Mouse (Mus musculus) megakaryocyte-erythroid progenitor cell, adult 5-6 weeks (primary cell): ENCODE results near the gene Gfi1b. TPM values are rescaled to one million over a fixed set of nuclear protein-coding genes. Genes with fewer than 3 reads are reported as not detected.
A peak's percentile ranks its signal among the peaks of the same experiment; 100 is the strongest.

Experiments used
- ATAC-seq: replicated peaks from 2 replicates; pipeline ENCODE4 v1.8.0; 2016; ENCODE audit warnings: mild to moderate bottlenecking, inconsistent platforms; ENCODE audit not compliant: severe bottlenecking, poor library complexity, low FRiP score, low TSS enrichment
- total RNA-seq, 2 experiments: library from RNA; stranded (forward) in 1 of 2; stranded (reverse) in 1 of 2; fragments of 200-1000, 215-1000 nt in 1 of 2; fragments of >200 nt in 1 of 2; fragmentation: Nextera tagmentation in 1 of 2; gene quantifications; 2 replicates each; pipeline ENCODE4 v1.2.3; 2014 to 2017

Gfi1b gene
- total RNA-seq, 2 experiments from 2014 or later: 113 to 331 TPM

DNA sequence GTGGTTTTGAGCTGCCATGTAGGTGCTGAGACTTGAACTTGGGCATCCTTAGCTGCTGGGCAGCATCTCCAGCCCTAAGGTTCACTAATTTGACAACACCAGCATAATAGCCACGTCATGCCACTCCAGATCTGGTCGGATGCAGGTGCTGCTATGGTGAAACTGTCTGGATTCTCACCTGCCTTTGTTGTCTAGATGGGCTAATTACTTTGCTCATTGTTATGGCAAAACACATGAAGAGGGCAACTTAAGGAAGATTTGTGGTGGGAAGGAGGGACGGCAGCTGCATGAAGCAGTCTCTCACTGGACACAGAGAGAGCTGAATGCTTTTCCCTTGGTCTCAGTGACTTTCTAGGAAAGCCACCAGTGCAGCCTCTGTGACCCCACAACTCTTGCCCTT is 4.3 kb upstream of the Gfi1b start:
- ATAC-seq: no peak

- ATAC-seq: no peak
Observed at GRCm38 (mm10) chr2:28624870-28625269, 3.1 kb upstream of the Gfi1b start.

GRCm38 (mm10) chr2:28622521-28623124 is 841 bp upstream of the Gfi1b start:
- peak; percentile 53 for ATAC-seq

DNA sequence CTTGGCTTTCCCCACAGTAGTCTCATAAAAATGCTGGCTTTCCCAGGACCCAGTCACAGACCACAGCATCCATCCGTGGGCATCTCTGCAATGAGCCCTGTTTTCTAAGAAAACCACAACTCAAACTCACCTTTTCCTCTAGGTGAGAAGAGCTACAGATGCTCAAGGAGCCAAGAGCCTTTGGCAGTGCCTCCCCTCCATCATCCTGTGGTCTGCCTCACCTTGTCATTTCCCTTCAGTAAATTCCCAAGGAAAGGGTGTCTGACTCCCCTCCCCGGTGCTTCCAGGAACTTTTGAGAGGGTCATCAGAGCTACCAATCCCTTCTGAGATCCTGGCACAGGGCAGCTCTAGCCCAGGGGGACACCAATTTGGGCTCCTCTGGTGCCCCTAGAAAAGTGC is 671 bp downstream of the Gfi1b start:
- ATAC-seq: no peak

DNA sequence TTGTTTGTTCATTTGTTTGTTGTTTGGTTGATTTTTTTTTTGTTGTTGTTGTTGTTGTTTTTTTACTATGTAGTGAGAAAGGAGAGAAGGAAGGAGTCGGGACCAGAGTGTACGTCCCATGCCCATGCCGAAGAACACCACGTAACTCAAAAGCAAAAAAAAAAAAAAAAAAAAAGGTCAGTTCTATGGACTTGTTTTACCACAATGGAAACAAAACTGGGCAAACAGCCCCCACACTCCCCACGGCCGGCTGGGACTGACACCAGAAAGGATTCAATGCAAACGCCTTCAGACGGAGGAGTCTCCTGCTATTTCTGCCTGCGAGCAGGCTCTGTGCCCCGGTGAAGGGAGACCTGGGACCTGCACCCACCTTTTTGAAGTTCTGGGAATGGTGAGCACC is 1.3 kb downstream of the Gfi1b start:
- ATAC-seq: no peak

DNA sequence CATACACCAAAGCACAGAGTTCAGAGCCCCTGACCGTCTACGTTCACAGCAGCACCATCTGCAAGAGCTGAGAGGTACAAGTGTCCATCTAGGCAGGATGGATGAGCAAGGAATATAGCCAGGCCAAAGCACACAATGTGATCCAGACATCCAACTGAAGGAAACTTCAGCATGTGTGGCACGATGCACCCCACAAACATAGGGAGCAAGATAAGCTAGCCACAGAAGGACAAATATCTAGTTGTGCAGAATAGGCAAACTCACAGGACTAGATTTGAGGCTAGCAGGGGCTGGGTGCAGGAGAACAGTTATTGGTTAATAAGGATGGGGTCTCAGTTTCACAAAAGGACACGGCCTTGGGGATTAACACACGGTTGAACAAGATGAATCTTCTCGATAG is 2.4 kb downstream of the Gfi1b start:
- no peak for ATAC-seq

DNA sequence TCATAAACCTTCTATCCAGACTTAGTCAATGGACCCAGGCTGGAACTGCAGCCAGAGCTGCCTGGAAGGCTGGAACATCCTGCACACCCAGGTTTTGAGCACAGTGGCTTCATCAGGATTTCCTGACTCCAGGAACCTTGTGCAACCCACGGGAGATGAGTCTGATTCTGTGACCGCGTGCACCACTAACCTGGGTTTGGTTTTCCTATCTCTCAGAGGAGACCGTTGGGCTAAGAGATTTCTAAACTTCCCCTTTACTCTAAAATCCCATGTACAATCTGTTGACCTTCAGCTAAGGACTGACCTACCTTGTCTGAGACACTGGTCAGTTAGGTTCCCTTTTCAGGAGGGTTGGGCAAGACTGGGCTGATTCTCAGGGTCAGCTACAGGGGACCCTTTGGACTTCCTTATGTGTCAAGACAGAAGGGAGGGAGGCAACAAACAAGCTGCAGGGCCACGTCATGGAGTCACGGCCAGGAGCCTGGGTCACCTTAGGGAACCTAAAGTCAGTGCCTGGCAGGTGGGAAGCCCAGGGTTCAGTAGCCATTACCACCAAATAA is 2.9 kb downstream of the Gfi1b start:
- ATAC-seq: no peak

GRCm38 (mm10) chr2:28617498-28618486 is 4.0 kb downstream of the Gfi1b start:
- ATAC-seq: no peak

DNA sequence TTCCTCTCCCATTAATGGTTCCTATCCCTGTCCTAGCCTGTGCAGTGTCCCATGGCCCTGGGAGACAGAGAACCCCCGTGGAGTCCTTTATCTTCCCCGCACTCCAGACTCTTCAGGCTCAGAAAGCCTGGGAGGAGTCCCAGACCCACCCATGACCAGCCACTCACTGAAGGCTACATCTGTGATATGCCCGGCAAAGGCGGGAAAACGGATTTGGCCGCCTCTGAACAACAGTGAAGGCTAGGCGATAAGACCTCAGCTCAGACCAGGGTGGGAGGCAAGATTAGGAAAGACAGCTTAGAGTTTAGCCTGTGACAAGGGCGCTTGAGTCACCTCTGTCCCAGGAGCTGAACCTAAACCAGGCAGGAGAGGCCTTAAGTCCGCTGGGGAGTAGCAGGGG is 4.9 kb downstream of the Gfi1b start:
- ATAC-seq: peak; percentile 69

DNA sequence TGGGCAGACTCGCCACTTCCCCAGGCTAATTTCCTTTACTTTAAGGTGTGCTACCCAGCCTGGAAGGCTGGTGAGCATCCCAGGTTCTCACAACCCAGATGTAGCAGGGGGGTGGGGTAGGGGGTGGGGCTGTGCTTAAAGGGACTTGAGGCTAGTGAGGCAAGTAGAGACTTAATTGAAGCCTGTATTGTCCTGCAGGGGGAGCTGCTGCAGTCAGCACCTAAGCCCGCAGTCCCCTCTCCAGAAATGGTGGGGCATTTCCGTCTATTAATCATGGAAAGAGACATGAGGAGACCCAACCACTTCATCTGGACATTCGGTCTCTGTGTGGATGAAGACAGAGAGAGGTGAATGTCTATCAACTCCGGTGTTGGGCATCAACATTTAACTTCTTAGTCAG is 5.4 kb downstream of the Gfi1b start:
- ATAC-seq: no peak

- no peak for ATAC-seq
Observed at GRCm38 (mm10) chr2:28613599-28613998, 8.2 kb downstream of the Gfi1b start.

- ATAC-seq: no peak
Observed at GRCm38 (mm10) chr2:28612436-28613063, 9.2 kb downstream of the Gfi1b start.

GRCm38 (mm10) chr2:28611407-28611787 is 10.4 kb downstream of the Gfi1b start:
- no peak for ATAC-seq

DNA sequence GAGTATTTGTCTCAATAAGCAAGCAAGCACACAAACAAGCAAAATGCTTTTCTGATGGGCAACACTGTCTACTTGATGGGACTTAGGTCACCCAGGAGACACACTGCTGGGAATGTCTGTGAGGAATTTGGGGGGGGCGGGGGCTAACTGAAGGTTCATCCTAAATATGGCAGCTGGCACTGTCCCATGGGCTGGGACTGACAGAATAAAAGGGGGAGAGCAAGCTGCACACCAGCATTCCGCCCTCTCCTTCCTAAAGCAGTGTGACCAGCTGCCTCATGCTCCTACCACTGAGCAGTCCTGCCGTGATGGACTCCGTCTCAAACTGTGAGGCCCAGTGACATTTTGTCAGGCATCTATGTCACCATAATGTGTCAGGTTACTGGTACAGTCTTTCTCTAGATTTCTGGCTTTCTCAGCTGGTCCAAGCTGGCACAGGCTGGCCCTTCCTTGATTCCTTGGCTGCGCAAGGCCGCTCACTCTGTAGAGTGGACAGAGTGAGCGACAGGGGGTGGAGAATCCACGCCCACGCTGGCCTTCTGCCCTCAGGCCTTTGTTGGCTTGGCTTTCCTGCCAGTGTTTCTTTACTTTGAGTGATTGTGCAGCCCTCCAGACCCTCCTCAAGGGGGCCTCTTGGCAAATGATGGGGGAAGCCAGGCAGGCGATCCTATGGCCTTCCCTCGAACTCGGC is 10.9 kb downstream of the Gfi1b start:
- ATAC-seq: no peak

GRCm38 (mm10) chr2:28609851-28610250 is 11.9 kb downstream of the Gfi1b start:
- no peak for ATAC-seq

DNA sequence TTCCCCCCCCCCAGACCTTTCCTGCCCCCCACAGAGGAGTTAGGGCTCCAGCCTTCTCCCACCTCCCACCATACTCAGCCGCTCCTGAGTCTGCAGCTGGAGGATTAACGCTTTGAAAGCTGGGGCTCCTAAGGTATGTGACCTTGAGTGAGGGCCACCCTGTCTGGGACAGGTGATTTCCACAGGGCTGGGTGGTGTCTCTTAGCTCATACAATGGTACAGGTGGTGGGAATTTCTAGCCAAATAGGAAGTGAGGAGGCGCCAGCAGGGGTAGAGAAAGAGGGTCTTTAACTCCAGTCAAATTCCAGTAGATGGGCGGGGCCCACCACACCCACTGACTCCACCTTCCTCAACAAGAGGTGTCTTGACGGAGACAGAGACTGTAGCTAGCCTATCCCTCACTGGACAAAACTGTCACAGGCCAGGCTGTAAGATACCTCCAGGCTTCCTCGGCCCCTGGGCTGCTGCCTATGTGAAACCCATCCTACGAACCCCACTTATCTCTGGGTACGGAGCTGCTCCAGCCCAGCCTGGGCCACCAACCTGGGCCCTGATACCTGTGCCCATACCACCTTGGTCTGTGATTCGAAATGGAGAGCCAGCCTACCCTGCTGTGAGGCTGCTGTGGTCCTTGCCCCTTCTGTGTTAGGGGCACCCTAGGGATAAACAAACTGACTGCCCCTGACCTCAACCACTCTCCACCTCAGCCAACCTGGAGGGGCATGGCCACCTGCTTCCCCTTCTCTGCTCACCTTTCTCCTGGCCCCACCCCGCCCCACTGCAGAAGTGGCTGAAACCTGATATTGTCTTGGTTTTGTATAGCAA is 14.2 kb downstream of the Gfi1b start:
- peak; percentile 42 for ATAC-seq

- ATAC-seq: peak; percentile 6; the same call in 1 of the 2 replicates
Observed at GRCm38 (mm10) chr2:28606601-28607340, 15.0 kb downstream of the Gfi1b start.
